ENCODE assay signal across 26 mouse cellular contexts in the genomic region with DNA sequence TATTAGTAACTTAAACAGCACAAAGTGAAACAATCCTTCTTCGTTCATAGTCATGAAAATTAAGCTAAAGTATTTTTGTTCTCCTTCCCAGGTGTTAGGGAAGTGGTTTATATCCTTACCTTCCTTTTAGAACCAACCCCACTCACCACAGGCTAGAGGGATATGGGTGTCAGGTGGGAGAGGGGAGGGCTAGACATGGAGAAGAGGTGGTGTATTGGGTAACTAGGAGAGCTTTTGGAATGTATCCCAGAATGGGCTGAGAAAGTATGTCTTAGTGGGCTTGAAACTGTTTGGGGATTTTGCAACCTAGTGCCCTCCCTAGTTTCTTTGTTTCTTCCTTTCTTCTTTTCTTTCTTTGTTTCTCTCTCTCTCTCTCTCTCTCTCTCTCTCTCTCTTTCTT. TPM values are rescaled to one million over a fixed set of nuclear protein-coding genes. Genes with fewer than 3 reads are reported as not detected.
DNase-seq lines count a peak whose midpoint lies in the region; ATAC-seq and TF ChIP-seq lines count a peak whose summit lies in the region.
"Had no signal": no experiment of that assay in that cellular context is flagged by ENCODE, and none has a peak within 500 bp of the region (broad histone marks: within the 10 kb centered on the region; RNA-seq: fewer than 3 reads in every experiment).

No protein-coding gene starts in this region.

- TF ChIP-seq CTCF in lung, postnatal 0 days (IDR thresholded peaks at IDR 0.05): no peak
- no peak for TF ChIP-seq CTCF in gastrocnemius, adult 2 months (IDR thresholded peaks at IDR 0.05)

- WGBS in lung, postnatal 0 days: 64% methylated on average over 1 of the region's 1 CpGs

- peak; percentile 45; the same call in 1 of the 2 replicates for ATAC-seq in common myeloid progenitor, adult 5-6 weeks (replicated peaks; ENCODE audit: low read depth, poor library complexity, severe bottlenecking)
- ATAC-seq in lung, postnatal 0 days: peak; percentile 82
- ATAC-seq: activated CD4-positive, CD25-positive, alpha-beta regulatory T cell, adult 4 months; CD4-positive, CD25-positive, alpha-beta regulatory T cell, adult 4 months; forebrain, embryonic 14.5 days; forebrain, postnatal 0 days had no signal

- no peak overlapping the region for H3K4me2 ChIP-seq in lung, postnatal 0 days (replicated peaks; ENCODE audit: low read depth, low read length)
- H3K4me2 ChIP-seq: embryonic facial prominence, embryonic 15.5 days; heart, embryonic 12.5 days; heart, embryonic 15.5 days; hindbrain, embryonic 12.5 days; hindbrain, embryonic 15.5 days had no signal

- no peak for TF ChIP-seq EP300 in lung, postnatal 0 days (IDR thresholded peaks at IDR 0.05)

- no peak overlapping the region for H3K9ac ChIP-seq in lung, postnatal 0 days (replicated peaks; ENCODE audit: low read depth)
- H3K9ac ChIP-seq: embryonic facial prominence, embryonic 15.5 days; forebrain, postnatal 0 days; heart, embryonic 12.5 days; heart, embryonic 15.5 days; hindbrain, embryonic 12.5 days; hindbrain, embryonic 15.5 days had no signal

- no peak overlapping the region for H3K4me3 ChIP-seq in lung, postnatal 0 days (ENCODE audit: low read depth, low read length)
- no peak overlapping the region for H3K4me3 ChIP-seq in gastrocnemius, adult 2 months
- H3K4me3 ChIP-seq: embryonic facial prominence, embryonic 15.5 days; heart, embryonic 12.5 days; heart, embryonic 15.5 days; hindbrain, embryonic 12.5 days; hindbrain, embryonic 15.5 days had no signal

- no peaks in the 10 kb centered on the region for H3K4me1 ChIP-seq in lung, postnatal 0 days (ENCODE audit: insufficient read depth, low read depth, low read length)
- H3K4me1 ChIP-seq: embryonic facial prominence, embryonic 15.5 days; heart, embryonic 12.5 days; heart, embryonic 15.5 days; hindbrain, embryonic 12.5 days; hindbrain, embryonic 15.5 days had no signal

- peak; percentile 43 for DNase-seq in NIH3T3 (ENCODE audit: low read depth)
- DNase-seq in lung, postnatal 0 days (ENCODE audit: low spot score): peak; percentile 65
- DNase-seq in lung, postnatal 25 days (ENCODE audit: low spot score): peak; percentile 59
- DNase-seq in gastrocnemius, adult 2 months: no peak
- DNase-seq in spleen, adult 12 weeks (ENCODE audit: low spot score): no peak
- DNase-seq in adrenal gland, postnatal 4 days (ENCODE audit: low spot score in 2 of 2): no peak
- DNase-seq in urinary bladder, postnatal 10 days (ENCODE audit: low spot score): no peak
- DNase-seq: adrenal gland, adult 8-10 months; adrenal gland, postnatal 25 days; cerebellum, adult 18-20 months; cerebellum, adult 9-10 months; cerebellum, postnatal 25 days; embryo, embryonic 11 days; forebrain, postnatal 0 days; gastrocnemius, postnatal 25 days; heart, postnatal 10 days; heart, postnatal 4 days had no signal

- H3K27me3 ChIP-seq in lung, postnatal 0 days (replicated peaks; ENCODE audit: insufficient read depth, low read length): no peaks in the 10 kb centered on the region
- H3K27me3 ChIP-seq: embryonic facial prominence, embryonic 15.5 days; heart, embryonic 12.5 days; heart, embryonic 15.5 days; hindbrain, embryonic 12.5 days; hindbrain, embryonic 15.5 days had no signal

- intact Hi-C loops in gastrocnemius, adult 2 months (cut with DNase I): no loop called here

- no peak overlapping the region for H3K27ac ChIP-seq in lung, postnatal 0 days (ENCODE audit: low read length)
- H3K27ac ChIP-seq in gastrocnemius, adult 2 months: no peak overlapping the region
- H3K27ac ChIP-seq: embryonic facial prominence, embryonic 15.5 days; heart, embryonic 15.5 days; hindbrain, embryonic 12.5 days; hindbrain, embryonic 15.5 days had no signal

- no peaks in the 10 kb centered on the region for H3K9me3 ChIP-seq in lung, postnatal 0 days (ENCODE audit: low read length)
- H3K9me3 ChIP-seq: embryonic facial prominence, embryonic 15.5 days; heart, embryonic 12.5 days; heart, embryonic 15.5 days; hindbrain, embryonic 12.5 days; hindbrain, embryonic 15.5 days had no signal

- H3K36me3 ChIP-seq in lung, postnatal 0 days (ENCODE audit: insufficient read depth, low read length): no peaks in the 10 kb centered on the region
- H3K36me3 ChIP-seq: embryonic facial prominence, embryonic 15.5 days; heart, embryonic 12.5 days; heart, embryonic 15.5 days; hindbrain, embryonic 12.5 days; hindbrain, embryonic 15.5 days had no signal

RNA-seq across cellular contexts. Expression of a gene that starts 30.6 kb away (rescaled TPM):
- 18.1 and 38.7 TPM in 2 replicates for total RNA-seq in common myeloid progenitor, adult 5-6 weeks (2017)
- 52.3 and 56.0 TPM in 2 replicates for polyA plus RNA-seq in lung, postnatal 0 days (2015; fragmentation: Nextera tagmentation; extraction: Ambion mirVana)
- total RNA-seq in gastrocnemius, adult 2 months (2021): 100 to 1,000 TPM; 140 to 170 TPM
- 10 to 100 TPM; 12.1 to 20.3 TPM for total RNA-seq in adrenal gland, postnatal 4 days (2021)

Comparison
In these comparisons a context has a peak if more than half of its experiments do, and no peak if none do; other contexts are left out.
1. DNase-seq: peak in NIH3T3 (single experiment), lung, postnatal 0 days (single experiment) and lung, postnatal 25 days (single experiment); none in gastrocnemius, adult 2 months (single experiment), spleen, adult 12 weeks (single experiment), adrenal gland, postnatal 4 days (0 of 2) and urinary bladder, postnatal 10 days (single experiment).